Mouse (Mus musculus): ENCODE measurements around the gene Ivns1abp. TPM values are rescaled to one million over a fixed set of nuclear protein-coding genes. Genes with fewer than 3 reads are reported as not detected.

The Ivns1abp gene
- total RNA-seq, 2 experiments from 2014 or later: 126 to 131 TPM

GRCm38 (mm10) chr1:151368444-151368843 is 24.2 kb downstream of the Ivns1abp start:
- no peak for DNase-seq (ENCODE audit: extremely low spot score in 1 of 2, low spot score in 2 of 2)
- no peak overlapping the region for H3K4me3 ChIP-seq
- H3K27ac ChIP-seq: no peak overlapping the region
- intact Hi-C loops (cut with DNase I): loop anchor here (10.0 kb wide), 1 partner anchor 964 kb away; no protein-coding TSS in a partner anchor
- no peak for TF ChIP-seq CTCF (IDR thresholded peaks at IDR 0.05)

- no peak overlapping the region for H3K4me3 ChIP-seq
- no peak overlapping the region for H3K27ac ChIP-seq
- TF ChIP-seq CTCF (IDR thresholded peaks at IDR 0.05): no peak
- no peak for DNase-seq (ENCODE audit: extremely low spot score in 1 of 2, low spot score in 2 of 2)
- intact Hi-C loops (cut with DNase I): no loop called here
These were observed 26.3 kb downstream of the Ivns1abp start for GRCm38 (mm10) chr1:151370573-151370972.

- intact Hi-C loops (cut with DNase I): no loop called here
These were observed 27.3 kb downstream of the Ivns1abp start for GRCm38 (mm10) chr1:151371543-151371942.

GRCm38 (mm10) chr1:151372823-151373222 is 28.5 kb downstream of the Ivns1abp start:
- intact Hi-C loops (cut with DNase I): no loop called here
- no peak for TF ChIP-seq CTCF (IDR thresholded peaks at IDR 0.05)
- H3K4me3 ChIP-seq: no peak overlapping the region
- no peak overlapping the region for H3K27ac ChIP-seq
- no peak for DNase-seq (ENCODE audit: extremely low spot score in 1 of 2, low spot score in 2 of 2)

More at GRCm38 (mm10) chr1:151371543-151371942, 27.3 kb downstream of the Ivns1abp start:
- Histone ChIP-seq H3K27ac (no peak overlapping the region), H3K4me3 (no peak overlapping the region)
- TF ChIP-seq CTCF (IDR thresholded peaks at IDR 0.05): no peak
- DNase-seq (ENCODE audit: extremely low spot score in 1 of 2, low spot score in 2 of 2): no peak

GRCm38 (mm10) chr1:151377353-151377752 is 33.1 kb downstream of the Ivns1abp start:
- TF ChIP-seq CTCF (IDR thresholded peaks at IDR 0.05): peak; percentile 8; the same call in 1 of the 2 replicates
- no peak for DNase-seq (ENCODE audit: extremely low spot score in 1 of 2, low spot score in 2 of 2)
- Histone ChIP-seq H3K4me3 (no peak overlapping the region), H3K27ac (no peak overlapping the region)
- intact Hi-C loops (cut with DNase I): no loop called here

GRCm38 (mm10) chr1:151390029-151390428 is 45.8 kb downstream of the Ivns1abp start:
- no peak overlapping the region for H3K27ac ChIP-seq
- intact Hi-C loops (cut with DNase I): loop anchor here (2.0 kb wide), 1 partner anchor 355 kb away; no protein-coding TSS in a partner anchor
- DNase-seq (ENCODE audit: extremely low spot score in 1 of 2, low spot score in 2 of 2): no peak
- peak; percentile 51 for TF ChIP-seq CTCF (IDR thresholded peaks at IDR 0.05)
- no peak overlapping the region for H3K4me3 ChIP-seq

GRCm38 (mm10) chr1:151409827-151410226 is 65.5 kb downstream of the Ivns1abp start:
- intact Hi-C loops (cut with DNase I): no loop called here
- Histone ChIP-seq H3K27ac (no peak overlapping the region), H3K4me3 (no peak overlapping the region)
- no peak for DNase-seq (ENCODE audit: extremely low spot score in 1 of 2, low spot score in 2 of 2)
- TF ChIP-seq CTCF (IDR thresholded peaks at IDR 0.05): no peak

Other genes with a start within 250 kb of the Ivns1abp start
- not detected for gene Gm47985, start 161.9 kb upstream of the Ivns1abp start, total RNA-seq (2021)
- not detected for gene Gm8947, start 152.1 kb upstream of the Ivns1abp start, total RNA-seq (2021)
- gene Gm47995, start 146.0 kb upstream of the Ivns1abp start, total RNA-seq (2021): not detected
- gene 3110040M04Rik, start 140.4 kb upstream of the Ivns1abp start, total RNA-seq (2021): not detected
- not detected for gene Gm47996, start 134.3 kb upstream of the Ivns1abp start, total RNA-seq (2021)
- gene Swt1, start 84.0 kb downstream of the Ivns1abp start, total RNA-seq (2021): 10 to 100 TPM; 13.4 to 16.2 TPM
- gene Trmt1l, start 84.1 kb downstream of the Ivns1abp start, total RNA-seq (2021): 10 to 100 TPM; 26.7 to 28.7 TPM
- gene Rnf2, start 156.5 kb downstream of the Ivns1abp start, total RNA-seq (2021): 10 to 100 TPM; 28.3 to 31.2 TPM
- 1 to 10 TPM; 1.4 to 2.1 TPM for gene Fam129a, start 226.7 kb downstream of the Ivns1abp start, total RNA-seq (2021)

Measured in left cerebral cortex, adult 2 months (tissue).